8 mouse cellular contexts compared by ENCODE assay signal in genomic region chr6:86085518-86085917, GRCm38 (mm10). TPM values are rescaled to one million over a fixed set of nuclear protein-coding genes. Genes with fewer than 3 reads are reported as not detected.
DNase-seq lines count a peak whose midpoint lies in the region; ATAC-seq and TF ChIP-seq lines count a peak whose summit lies in the region.

No protein-coding gene starts in this region.

- TF ChIP-seq CTCF in kidney, postnatal 0 days (IDR thresholded peaks at IDR 0.05; ENCODE audit: low read depth), result peak; percentile 76

- no peak for ATAC-seq in cerebellum, adult (ENCODE audit: insufficient number of reproducible peaks, low FRiP score, low TSS enrichment)
- ATAC-seq in neural tube, embryonic 15.5 days (ENCODE audit: low FRiP score), result no peak
- no peak for ATAC-seq in kidney, postnatal 0 days (replicated peaks; ENCODE audit: low FRiP score, low read depth)

- H3K9me3 ChIP-seq in neural tube, embryonic 15.5 days (replicated peaks), result no peaks in the 10 kb centered on the region
- no peaks in the 10 kb centered on the region for H3K9me3 ChIP-seq in kidney, postnatal 0 days (replicated peaks; ENCODE audit: low read length)

- peaks cover 12% of the 10 kb centered on the region for H3K4me1 ChIP-seq in neural tube, embryonic 15.5 days
- H3K4me1 ChIP-seq in kidney, postnatal 0 days (replicated peaks; ENCODE audit: insufficient read depth, low read length), result no peaks in the 10 kb centered on the region

- no peak overlapping the region for H3K4me3 ChIP-seq in neural tube, embryonic 15.5 days (replicated peaks)
- no peak overlapping the region for H3K4me3 ChIP-seq in kidney, postnatal 0 days (replicated peaks; ENCODE audit: low read depth, low read length)

- 72% methylated on average over 6 of the region's 6 CpGs for WGBS in neural tube, embryonic 15.5 days
- WGBS in kidney, postnatal 0 days, result 68% methylated on average over 6 of the region's 6 CpGs

- peak; percentile 81 for DNase-seq in cerebellum, adult 11 months
- DNase-seq in neural tube, embryonic 10.5 days (ENCODE audit: extremely low spot score, low spot score), result peak; percentile 65
- DNase-seq in cerebellum, postnatal 10 days, result peak; percentile 86 to 89
- peak; percentile 38 for DNase-seq in kidney, postnatal 0 days (ENCODE audit: low spot score)
- peak; percentile 40 to 67 for DNase-seq in lung, postnatal 4 days
- peak; percentile 36 for DNase-seq in splenic B cell, adult 2 months (ENCODE audit: low read depth, low spot score)

- H3K27me3 ChIP-seq in neural tube, embryonic 15.5 days (replicated peaks), result no peaks in the 10 kb centered on the region
- no peaks in the 10 kb centered on the region for H3K27me3 ChIP-seq in kidney, postnatal 0 days (ENCODE audit: insufficient read depth, low read length)
- no peaks in the 10 kb centered on the region for H3K27me3 ChIP-seq in splenic B cell, adult 2 months (ENCODE audit: control insufficient read depth, insufficient read depth, low read length, poor library complexity, severe bottlenecking)

- no peak overlapping the region for H3K4me2 ChIP-seq in neural tube, embryonic 15.5 days
- H3K4me2 ChIP-seq in kidney, postnatal 0 days (ENCODE audit: low read length), result no peak overlapping the region

- peaks cover 22% of the 10 kb centered on the region for H3K36me3 ChIP-seq in neural tube, embryonic 15.5 days
- H3K36me3 ChIP-seq in kidney, postnatal 0 days (ENCODE audit: insufficient read depth, low read length), result no peaks in the 10 kb centered on the region
- H3K36me3 ChIP-seq in splenic B cell, adult 2 months (ENCODE audit: control insufficient read depth, insufficient read depth, low read length, poor library complexity, severe bottlenecking), result no peaks in the 10 kb centered on the region

- no peak overlapping the region for H3K27ac ChIP-seq in neural tube, embryonic 15.5 days (replicated peaks)
- no peak overlapping the region for H3K27ac ChIP-seq in kidney, postnatal 0 days

- no peak overlapping the region for H3K9ac ChIP-seq in neural tube, embryonic 15.5 days (replicated peaks)
- no peak overlapping the region for H3K9ac ChIP-seq in kidney, postnatal 0 days (ENCODE audit: low read depth, low read length)

RNA-seq across cellular contexts. Expression of gene Add2, which starts 57.0 kb away (rescaled TPM):
- 107 and 130 TPM in 2 replicates for polyA plus RNA-seq in neural tube, embryonic 15.5 days (2015; fragmentation: Nextera tagmentation; extraction: Ambion mirVana)
- polyA plus RNA-seq in kidney, postnatal 0 days (2015; fragmentation: Nextera tagmentation; extraction: Ambion mirVana), result 1.8 and 2.6 TPM in 2 replicates

Comparison
In these comparisons a context has a peak if more than half of its experiments do, and no peak if none do; other contexts are left out.
1. DNase-seq: peak in every context shown above with its lines; median percentile 88 in cerebellum, postnatal 10 days; 81 in cerebellum, adult 11 months; 65 in neural tube, embryonic 10.5 days; 54 in lung, postnatal 4 days; 38 in kidney, postnatal 0 days; 36 in splenic B cell, adult 2 months.
2. RNA of gene Add2, which starts 57.0 kb away (polyA plus RNA-seq): 107 to 130 TPM in neural tube, embryonic 15.5 days; 1.8 to 2.6 TPM in kidney, postnatal 0 days; every median in the first group is over 10 times any median in the second.